Mouse (Mus musculus): Measurements from ENCODE around the gene Cnr2. TPM values are rescaled to one million over a fixed set of nuclear protein-coding genes. Genes with fewer than 3 reads are reported as not detected.

Gene Cnr2
- polyA plus RNA-seq, 1 experiment from 2014 or later = 0.53 TPM

DNA sequence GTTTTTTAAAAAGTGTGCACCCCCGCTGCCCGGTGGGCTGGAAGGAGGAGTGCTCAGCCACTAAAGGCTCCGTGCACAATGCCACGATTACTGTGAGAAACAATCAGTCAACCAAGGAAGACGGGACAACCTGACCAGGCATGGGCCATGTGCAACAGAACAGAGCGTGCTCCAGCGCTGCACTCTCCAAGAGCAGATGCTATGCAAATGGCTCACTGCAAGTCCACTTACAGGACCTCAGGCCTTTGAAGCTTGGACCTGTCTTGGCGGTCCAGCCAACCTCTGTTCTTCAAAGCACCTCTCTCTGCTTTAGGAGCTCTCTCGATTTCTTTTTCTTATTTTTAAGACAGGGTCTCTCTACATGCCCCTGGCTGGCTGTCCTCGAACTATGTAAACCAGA lies 14.6 kb upstream of the Cnr2 start:
- Histone ChIP-seq H3K9me3 (replicated peaks) (no peaks in the 10 kb centered on the region), H3K4me1 (peaks cover 38% of the 10 kb centered on the region), H3K36me3 (no peaks in the 10 kb centered on the region), H3K27me3 (ENCODE audit: low read depth, poor library complexity, severe bottlenecking) (no peaks in the 10 kb centered on the region), H3K27ac (no peak overlapping the region), H3K4me3 (no peak overlapping the region)
- 87% methylated on average over 10 of the region's 10 CpGs for WGBS
- no peak for DNase-seq (ENCODE audit: low spot score)

DNA sequence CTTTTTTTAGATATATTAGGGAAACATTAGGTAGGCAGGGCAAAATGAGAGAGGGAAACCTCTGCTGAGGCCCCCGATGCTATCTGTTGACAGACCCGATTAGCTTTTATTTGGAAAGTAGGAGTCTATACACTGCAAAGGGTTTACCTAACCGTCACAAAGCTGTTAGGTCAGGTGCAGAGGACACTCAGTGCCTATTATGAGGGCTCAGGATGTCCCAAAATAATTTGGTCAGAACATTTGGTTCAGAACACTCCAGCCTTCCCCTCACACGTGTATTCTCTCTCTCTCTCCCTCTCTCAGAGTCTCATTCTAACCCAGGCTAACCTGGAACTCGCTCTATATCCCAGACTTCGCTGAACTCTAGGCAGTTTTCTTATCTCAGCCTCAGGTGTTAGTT lies 13.2 kb upstream of the Cnr2 start:
- Histone ChIP-seq H3K27me3 (ENCODE audit: low read depth, poor library complexity, severe bottlenecking) (no peaks in the 10 kb centered on the region), H3K4me3 (no peak overlapping the region), H3K36me3 (no peaks in the 10 kb centered on the region), H3K27ac (no peak overlapping the region; the same call in 1 of the 2 replicates), H3K4me1 (peaks cover 24% of the 10 kb centered on the region), H3K9me3 (replicated peaks) (no peaks in the 10 kb centered on the region)
- WGBS = 78% methylated on average over 6 of the region's 6 CpGs
- no peak for DNase-seq (ENCODE audit: low spot score)

DNA sequence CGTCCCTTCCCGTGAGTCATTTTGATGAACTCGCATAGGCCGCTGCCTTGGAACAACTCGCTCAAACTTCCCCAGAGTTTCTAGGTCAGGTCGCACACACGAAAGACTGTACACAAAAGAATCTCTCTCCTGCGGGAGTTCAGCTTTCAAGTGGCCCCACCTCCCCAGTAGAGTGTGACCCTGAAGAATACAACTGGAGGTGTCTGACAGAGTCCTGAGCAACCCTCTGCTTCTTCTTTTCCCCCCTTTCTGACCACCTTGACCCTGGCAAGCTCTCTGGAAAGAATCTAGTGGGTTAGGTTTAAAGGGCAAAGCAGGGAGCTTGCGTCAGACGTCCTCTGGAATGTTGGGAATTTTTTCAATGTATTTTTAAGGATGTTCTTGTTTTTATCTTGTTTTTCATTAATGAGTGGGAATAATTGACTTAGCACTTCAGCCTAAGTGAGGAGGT lies 11.8 kb upstream of the Cnr2 start:
- peak; percentile 29 for DNase-seq (ENCODE audit: low spot score)
- H3K27me3 ChIP-seq (ENCODE audit: low read depth, poor library complexity, severe bottlenecking) = no peaks in the 10 kb centered on the region
- H3K9me3 ChIP-seq (replicated peaks) = no peaks in the 10 kb centered on the region
- no peaks in the 10 kb centered on the region for H3K36me3 ChIP-seq
- H3K4me1 ChIP-seq = peaks cover 22% of the 10 kb centered on the region
- no peak overlapping the region for H3K27ac ChIP-seq
- 68% methylated on average over 10 of the region's 10 CpGs for WGBS
- no peak overlapping the region for H3K4me3 ChIP-seq

DNA sequence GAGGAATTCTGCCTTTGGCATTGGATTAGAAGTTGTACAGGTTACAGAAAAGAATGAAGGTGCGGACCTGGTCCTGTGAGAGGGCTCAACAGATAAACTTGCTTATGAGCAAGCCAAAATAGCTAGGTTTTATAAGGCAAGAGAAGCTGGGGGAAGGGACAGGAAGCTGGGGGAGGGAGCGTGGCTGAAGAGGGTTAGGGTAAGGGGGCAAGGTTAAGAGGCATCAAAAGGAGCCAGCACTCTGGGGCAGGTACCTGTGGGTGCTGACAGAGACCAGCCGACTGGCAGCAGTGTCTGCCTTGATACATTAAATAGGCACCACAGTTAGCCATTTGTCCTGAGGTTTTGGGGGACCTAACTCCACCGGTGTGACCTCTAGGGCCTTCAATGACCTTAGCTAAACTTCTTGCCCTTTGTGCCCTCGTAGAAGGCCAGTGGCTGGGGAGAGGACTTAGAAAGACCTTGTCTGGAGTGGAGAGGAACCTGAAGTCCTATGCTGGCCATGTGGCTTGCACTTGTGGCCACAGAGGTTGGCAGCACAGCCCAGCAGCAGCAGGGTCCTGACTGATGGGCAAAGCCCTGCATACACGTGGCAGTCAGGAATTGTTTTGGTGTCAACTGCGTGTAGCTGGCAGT lies 11.2 kb upstream of the Cnr2 start:
- no peaks in the 10 kb centered on the region for H3K9me3 ChIP-seq (replicated peaks)
- peaks cover 22% of the 10 kb centered on the region for H3K4me1 ChIP-seq
- H3K27me3 ChIP-seq (ENCODE audit: low read depth, poor library complexity, severe bottlenecking) = no peaks in the 10 kb centered on the region
- peak; percentile 31 for DNase-seq (ENCODE audit: low spot score)
- H3K36me3 ChIP-seq = no peaks in the 10 kb centered on the region
- peak overlapping the region; percentile 72 for H3K27ac ChIP-seq
- H3K4me3 ChIP-seq = no peak overlapping the region
- 52% methylated on average over 7 of the region's 7 CpGs for WGBS

DNA sequence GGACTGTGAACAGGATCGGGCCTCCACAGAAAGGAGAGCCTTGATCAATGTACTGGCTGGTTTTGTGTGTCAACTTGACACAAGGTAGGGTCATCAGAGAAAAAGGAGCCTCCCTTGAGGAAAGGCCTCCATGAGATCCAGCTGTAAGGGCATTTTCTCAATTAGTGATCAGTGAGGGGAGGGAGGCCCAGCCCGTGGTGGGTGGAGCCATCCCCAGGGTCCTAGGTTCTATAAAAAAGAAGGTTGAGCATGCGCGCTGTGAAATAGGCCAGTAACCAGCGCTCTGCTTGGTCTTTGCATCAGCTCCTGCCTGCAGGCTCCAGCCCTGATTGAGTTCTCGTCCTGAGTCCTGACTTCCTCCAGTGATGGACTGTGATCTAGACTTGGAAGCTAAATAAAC lies 10.7 kb upstream of the Cnr2 start:
- DNase-seq (ENCODE audit: low spot score) = no peak
- H3K9me3 ChIP-seq (replicated peaks) = no peaks in the 10 kb centered on the region
- no peaks in the 10 kb centered on the region for H3K27me3 ChIP-seq (ENCODE audit: low read depth, poor library complexity, severe bottlenecking)
- WGBS = 52% methylated on average over 6 of the region's 6 CpGs
- no peaks in the 10 kb centered on the region for H3K36me3 ChIP-seq
- peaks cover 22% of the 10 kb centered on the region for H3K4me1 ChIP-seq
- H3K4me3 ChIP-seq = no peak overlapping the region
- peak overlapping the region; percentile 72 for H3K27ac ChIP-seq

DNA sequence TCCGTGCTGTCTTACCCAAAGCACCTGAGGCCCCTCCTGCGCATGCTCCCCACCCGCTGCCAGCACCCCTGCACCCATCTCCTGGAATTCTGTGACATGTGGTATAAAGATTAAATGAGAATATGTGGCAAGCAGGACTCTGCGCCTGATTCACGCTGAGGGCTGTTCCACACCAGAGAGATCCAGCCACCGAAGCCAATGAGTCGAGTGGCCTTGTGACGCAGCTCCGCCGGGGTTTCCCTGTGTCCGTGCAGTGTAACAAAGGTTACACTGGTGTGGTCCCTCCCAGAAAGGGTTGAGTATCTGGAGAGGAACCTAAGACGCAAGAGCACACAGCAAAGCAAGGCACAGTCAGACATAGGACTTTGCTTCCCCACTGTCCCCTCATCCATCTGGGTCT lies 9.5 kb upstream of the Cnr2 start:
- WGBS = 88% methylated on average over 12 of the region's 12 CpGs
- H3K27me3 ChIP-seq (ENCODE audit: low read depth, poor library complexity, severe bottlenecking) = no peaks in the 10 kb centered on the region
- no peak overlapping the region for H3K27ac ChIP-seq
- H3K4me1 ChIP-seq = peaks cover 17% of the 10 kb centered on the region
- no peaks in the 10 kb centered on the region for H3K9me3 ChIP-seq (replicated peaks)
- H3K4me3 ChIP-seq = no peak overlapping the region
- DNase-seq (ENCODE audit: low spot score) = peak; percentile 25
- no peaks in the 10 kb centered on the region for H3K36me3 ChIP-seq

DNA sequence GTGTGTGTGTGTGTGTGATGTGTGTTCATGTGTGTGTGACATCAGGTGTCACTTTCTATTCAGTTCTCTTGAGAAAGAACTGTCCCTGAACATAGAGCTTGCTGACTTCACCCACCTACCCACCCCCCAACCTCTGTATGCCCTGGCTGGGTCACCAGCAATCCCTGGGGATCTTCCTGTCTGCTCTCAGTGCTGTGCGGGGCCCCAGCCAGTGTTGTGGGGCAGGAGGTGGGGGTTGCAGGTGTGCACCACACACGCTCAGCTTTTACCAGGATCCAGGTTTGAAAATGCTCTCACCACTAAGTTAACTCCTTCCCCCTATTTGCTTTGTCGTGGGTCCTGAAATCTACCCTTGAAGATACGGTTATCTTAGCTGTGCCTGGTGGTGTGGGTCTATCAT lies 9.0 kb upstream of the Cnr2 start:
- Histone ChIP-seq H3K4me1 (peaks cover 17% of the 10 kb centered on the region), H3K27me3 (ENCODE audit: low read depth, poor library complexity, severe bottlenecking) (no peaks in the 10 kb centered on the region), H3K27ac (no peak overlapping the region), H3K9me3 (replicated peaks) (no peaks in the 10 kb centered on the region), H3K36me3 (no peaks in the 10 kb centered on the region), H3K4me3 (no peak overlapping the region)
- 89% methylated on average over 4 of the region's 4 CpGs for WGBS
- DNase-seq (ENCODE audit: low spot score) = peak; percentile 13

DNA sequence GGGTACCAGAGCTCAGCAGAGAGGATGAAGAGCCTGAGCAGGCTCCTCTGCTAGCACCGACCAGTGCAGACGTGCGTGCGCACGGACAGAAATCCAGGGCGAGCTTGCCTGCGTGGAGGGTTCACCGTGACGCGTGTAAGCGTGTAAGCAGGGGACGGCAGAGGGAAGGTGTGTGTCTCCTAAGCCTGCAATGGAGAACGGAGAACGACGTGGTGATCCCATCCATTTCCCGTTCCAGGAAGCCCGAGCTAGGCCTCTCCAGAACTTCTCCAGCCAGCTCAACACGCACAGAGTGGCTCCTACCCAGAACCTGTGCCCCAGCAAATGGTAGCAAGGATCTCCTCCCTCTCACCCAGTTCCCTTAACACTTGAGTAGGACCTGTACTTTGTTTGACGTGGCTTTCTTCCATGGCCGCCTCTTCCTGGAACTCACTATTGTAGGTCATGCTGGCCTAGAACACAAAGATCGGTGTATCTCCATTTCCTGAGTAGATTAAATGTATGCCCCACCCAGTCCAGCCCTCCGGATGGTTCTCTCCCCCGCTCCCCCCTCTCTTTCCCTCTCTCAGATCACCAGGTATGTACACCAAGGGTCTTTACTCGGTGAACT lies 6.6 kb upstream of the Cnr2 start:
- Histone ChIP-seq H3K27ac (no peak overlapping the region), H3K4me1 (peaks cover 28% of the 10 kb centered on the region), H3K9me3 (replicated peaks) (no peaks in the 10 kb centered on the region), H3K4me3 (no peak overlapping the region), H3K36me3 (no peaks in the 10 kb centered on the region), H3K27me3 (ENCODE audit: low read depth, poor library complexity, severe bottlenecking) (no peaks in the 10 kb centered on the region)
- DNase-seq (ENCODE audit: low spot score) = no peak
- WGBS = 91% methylated on average over 24 of the region's 24 CpGs

DNA sequence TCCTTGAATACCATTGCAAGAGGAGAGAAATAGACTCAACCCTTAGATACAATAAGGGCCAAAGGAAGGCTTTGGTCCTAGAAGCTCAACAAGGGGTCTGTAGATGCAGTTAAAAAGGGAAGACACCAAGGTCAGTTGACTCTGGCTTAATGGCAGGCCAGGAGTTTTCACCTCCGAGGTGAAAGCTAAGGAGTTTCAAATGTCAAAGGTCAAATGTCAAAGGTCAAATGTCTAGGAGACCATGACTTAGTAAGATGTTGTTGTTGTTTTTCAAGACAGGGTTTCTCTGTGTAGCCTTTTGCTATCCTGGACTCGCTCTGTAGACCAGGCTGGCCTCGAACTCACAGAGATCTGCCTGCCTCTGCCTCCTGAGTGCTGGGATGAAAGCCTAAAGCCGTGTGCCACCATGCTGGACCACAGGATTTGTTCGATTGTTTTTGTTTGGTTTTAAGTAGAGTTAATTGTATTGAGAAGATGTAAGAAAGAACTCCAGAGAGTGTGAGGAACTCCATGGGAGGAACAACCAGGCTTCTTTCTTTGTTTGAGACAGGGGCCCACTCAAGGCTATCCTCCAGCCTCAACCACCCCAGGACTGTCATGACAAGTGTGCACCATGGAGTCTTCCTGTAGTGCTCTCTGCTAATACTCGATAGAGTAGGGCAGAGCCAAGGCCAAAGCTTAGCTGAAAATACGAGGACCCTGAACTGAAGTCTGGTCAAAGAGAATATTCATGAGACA lies 5.9 kb upstream of the Cnr2 start:
- DNase-seq (ENCODE audit: low spot score) = no peak
- H3K4me3 ChIP-seq = no peak overlapping the region
- WGBS = 82% methylated on average over 7 of the region's 7 CpGs
- no peaks in the 10 kb centered on the region for H3K36me3 ChIP-seq
- no peaks in the 10 kb centered on the region for H3K27me3 ChIP-seq (ENCODE audit: low read depth, poor library complexity, severe bottlenecking)
- H3K9me3 ChIP-seq (replicated peaks) = 0 out of 2 replicates have a peak, but pooled peaks cover 2% of the 10 kb centered on the region
- peaks cover 21% of the 10 kb centered on the region for H3K4me1 ChIP-seq
- no peak overlapping the region for H3K27ac ChIP-seq

DNA sequence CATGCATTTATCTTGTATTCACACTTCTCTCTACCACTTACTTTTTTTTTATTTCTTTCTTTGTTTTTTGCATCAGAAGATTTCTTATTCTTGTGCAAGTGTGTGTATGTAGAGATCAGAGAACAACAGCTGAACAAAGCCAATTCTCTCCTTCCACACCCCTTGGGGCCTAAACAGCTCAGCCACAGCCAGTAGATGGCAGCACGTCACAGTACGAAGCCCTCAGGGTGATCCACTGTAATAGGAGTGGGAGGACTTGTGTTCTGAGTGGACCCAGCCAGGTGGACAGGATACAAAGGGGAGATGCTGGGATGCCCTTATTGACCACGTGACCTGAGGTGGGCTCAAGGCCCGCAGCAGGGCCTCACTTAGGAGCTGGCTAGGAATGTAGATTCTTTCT lies 5.3 kb upstream of the Cnr2 start:
- no peak overlapping the region for H3K27ac ChIP-seq
- H3K4me3 ChIP-seq = no peak overlapping the region
- no peaks in the 10 kb centered on the region for H3K36me3 ChIP-seq
- peaks cover 17% of the 10 kb centered on the region for H3K4me1 ChIP-seq
- no peaks in the 10 kb centered on the region for H3K27me3 ChIP-seq (ENCODE audit: low read depth, poor library complexity, severe bottlenecking)
- H3K9me3 ChIP-seq (replicated peaks) = 0 out of 2 replicates have a peak, but pooled peaks cover 2% of the 10 kb centered on the region
- peak; percentile 73 for DNase-seq (ENCODE audit: low spot score)
- 8% methylated on average over 4 of the region's 4 CpGs for WGBS

DNA sequence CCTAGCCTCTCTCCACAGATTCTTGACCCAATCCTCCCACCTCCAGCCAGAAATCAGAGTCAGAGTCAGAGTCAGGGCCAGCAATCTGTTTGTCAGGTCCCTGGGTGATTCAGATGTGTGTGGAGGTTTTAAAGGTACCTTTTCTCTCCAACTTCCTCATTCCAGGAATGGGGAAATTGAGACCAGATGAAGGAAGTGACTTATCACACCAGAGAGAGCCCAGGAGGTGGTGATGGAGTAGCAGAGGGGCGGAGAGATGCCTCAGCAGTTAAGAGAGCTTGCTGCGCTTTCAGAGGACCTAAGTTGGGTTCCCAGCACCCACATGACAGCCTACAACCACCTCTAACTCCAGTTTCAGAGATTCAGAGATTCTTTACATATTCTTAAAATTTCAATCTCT lies 3.7 kb upstream of the Cnr2 start:
- H3K27me3 ChIP-seq (ENCODE audit: low read depth, poor library complexity, severe bottlenecking) = no peaks in the 10 kb centered on the region
- 0 out of 2 replicates have a peak, but pooled peaks cover 2% of the 10 kb centered on the region for H3K9me3 ChIP-seq (replicated peaks)
- WGBS = 82% methylated on average over 2 of the region's 2 CpGs
- H3K4me1 ChIP-seq = peaks cover 11% of the 10 kb centered on the region
- no peak overlapping the region for H3K4me3 ChIP-seq
- no peak for DNase-seq (ENCODE audit: low spot score)
- no peaks in the 10 kb centered on the region for H3K36me3 ChIP-seq
- no peak overlapping the region for H3K27ac ChIP-seq

DNA sequence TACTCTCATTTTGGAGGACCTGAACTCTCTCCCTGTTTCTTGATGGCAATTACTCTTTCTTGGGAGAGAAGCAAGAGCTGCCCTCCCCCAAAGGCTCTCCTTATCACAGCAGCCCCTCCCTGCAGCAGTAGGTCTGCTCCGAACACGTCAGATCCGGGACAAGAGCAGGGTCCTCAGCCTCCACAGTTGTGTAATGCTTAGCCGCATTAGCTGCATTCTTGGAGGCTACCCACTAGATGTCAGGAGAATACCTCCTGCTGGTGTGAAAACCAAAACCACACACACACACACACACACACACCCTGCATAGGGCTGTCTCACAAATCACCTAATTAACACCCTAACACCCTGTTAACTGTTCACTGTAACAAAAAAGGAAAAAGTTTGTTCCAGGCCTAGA lies 2.3 kb upstream of the Cnr2 start:
- DNase-seq (ENCODE audit: low spot score) = no peak
- Histone ChIP-seq H3K27me3 (ENCODE audit: low read depth, poor library complexity, severe bottlenecking) (no peaks in the 10 kb centered on the region), H3K27ac (no peak overlapping the region), H3K4me1 (peaks cover 11% of the 10 kb centered on the region), H3K36me3 (no peaks in the 10 kb centered on the region), H3K9me3 (replicated peaks) (0 out of 2 replicates have a peak, but pooled peaks cover 2% of the 10 kb centered on the region), H3K4me3 (no peak overlapping the region)
- WGBS = 54% methylated on average over 4 of the region's 4 CpGs

DNA sequence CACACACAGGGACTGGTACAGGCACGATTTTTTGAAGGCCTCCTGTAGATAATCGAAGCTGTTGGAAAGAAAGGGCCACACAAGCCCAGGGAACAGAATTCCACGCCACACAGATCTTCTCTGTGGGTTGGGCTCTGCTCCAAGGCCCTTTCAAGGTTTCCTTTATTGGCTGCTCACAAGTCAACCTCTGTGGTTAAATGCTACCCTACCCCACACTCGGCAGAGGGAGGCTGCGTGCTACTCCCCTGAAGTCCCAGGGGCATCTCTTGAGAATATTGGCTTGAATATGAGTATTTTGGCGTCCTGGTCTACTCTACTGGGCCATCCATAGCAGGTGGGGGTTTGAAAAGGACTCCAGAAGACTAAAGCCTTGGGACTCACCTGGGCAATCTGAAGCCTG lies 963 bp downstream of the Cnr2 start:
- DNase-seq (ENCODE audit: low spot score) = no peak
- WGBS = 85% methylated on average over 6 of the region's 6 CpGs

More for the DNA sequence above, 963 bp downstream of the Cnr2 start:
- peaks cover 17% of the 10 kb centered on the region for H3K4me1 ChIP-seq
- H3K27ac ChIP-seq = no peak overlapping the region
- H3K27me3 ChIP-seq (ENCODE audit: low read depth, poor library complexity, severe bottlenecking) = no peaks in the 10 kb centered on the region
- H3K4me3 ChIP-seq = no peak overlapping the region
- 0 out of 2 replicates have a peak, but pooled peaks cover 2% of the 10 kb centered on the region for H3K9me3 ChIP-seq (replicated peaks)
- no peaks in the 10 kb centered on the region for H3K36me3 ChIP-seq

All from limb, embryonic 10.5 days (tissue).